Mouse (Mus musculus) megakaryocyte, embryonic 14.5 days (primary cell): ENCODE data around the gene 1700018B08Rik.

ENCODE experiments used
- FLI1 ChIP-seq: IDR thresholded peaks from 2 replicates; pipeline ENCODE4 v1.6.1; 2012; ENCODE audit warnings: low read length, inconsistent platforms, mixed read lengths
- GATA1 ChIP-seq: IDR thresholded peaks from 3 replicates; pipeline ENCODE4 v1.6.1; 2012; ENCODE audit warnings: mixed read lengths, low read length, inconsistent platforms, borderline replicate concordance

DNA sequence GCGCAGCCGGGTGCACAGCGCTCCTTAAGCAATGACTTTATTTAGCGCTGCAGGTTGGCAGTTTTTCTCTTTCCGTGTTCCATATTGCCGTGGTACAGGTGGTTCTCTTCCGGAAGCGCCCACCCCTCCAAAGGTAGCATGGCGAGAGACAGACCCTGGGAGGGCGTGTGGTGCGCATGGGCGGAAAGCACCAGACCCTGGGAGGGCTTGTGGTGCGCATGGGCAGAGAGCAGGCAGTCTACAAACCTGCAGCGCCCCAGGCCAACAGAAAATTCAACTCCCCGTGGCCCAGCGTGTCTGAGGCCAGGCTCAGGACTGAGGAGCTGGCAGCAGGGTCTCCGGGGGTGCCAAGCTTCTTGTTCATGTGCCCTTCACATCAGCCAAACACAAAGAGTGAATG, 26.7 kb upstream of the 1700018B08Rik start:
- no peak for TF ChIP-seq GATA1
- no peak for TF ChIP-seq FLI1
